Mouse (Mus musculus): ENCODE results near the gene Myo10. TPM values are rescaled to one million over a fixed set of nuclear protein-coding genes. Genes with fewer than 3 reads are reported as not detected.
A peak's percentile ranks its signal among the peaks of the same experiment; 100 is the strongest.

Myo10 gene
- polyA plus RNA-seq, 1 experiment from 2014 or later = 28.8 TPM

- H3K9me3 ChIP-seq (replicated peaks; ENCODE audit: control insufficient read depth, low read length, poor library complexity, severe bottlenecking) = no peaks in the 10 kb centered on the region
- H3K36me3 ChIP-seq (ENCODE audit: control insufficient read depth, insufficient read depth, low read length) = no peaks in the 10 kb centered on the region
- 91% methylated on average over 4 of the region's 4 CpGs for WGBS
- no peak for ATAC-seq
- no peak overlapping the region for H3K4me3 ChIP-seq (ENCODE audit: low read depth, low read length)
- no peak overlapping the region for H3K4me2 ChIP-seq (ENCODE audit: low read length)
- no peaks in the 10 kb centered on the region for H3K27me3 ChIP-seq (ENCODE audit: control insufficient read depth, insufficient read depth, low read depth, low read length)
- H3K4me1 ChIP-seq (ENCODE audit: control insufficient read depth, insufficient read depth, low read length) = no peaks in the 10 kb centered on the region
- H3K9ac ChIP-seq (ENCODE audit: low read depth, low read length) = no peak overlapping the region
- H3K27ac ChIP-seq (ENCODE audit: low read length) = no peak overlapping the region
Observed at GRCm38 (mm10) chr15:25699032-25699557, 76.8 kb downstream of the Myo10 start.

DNA sequence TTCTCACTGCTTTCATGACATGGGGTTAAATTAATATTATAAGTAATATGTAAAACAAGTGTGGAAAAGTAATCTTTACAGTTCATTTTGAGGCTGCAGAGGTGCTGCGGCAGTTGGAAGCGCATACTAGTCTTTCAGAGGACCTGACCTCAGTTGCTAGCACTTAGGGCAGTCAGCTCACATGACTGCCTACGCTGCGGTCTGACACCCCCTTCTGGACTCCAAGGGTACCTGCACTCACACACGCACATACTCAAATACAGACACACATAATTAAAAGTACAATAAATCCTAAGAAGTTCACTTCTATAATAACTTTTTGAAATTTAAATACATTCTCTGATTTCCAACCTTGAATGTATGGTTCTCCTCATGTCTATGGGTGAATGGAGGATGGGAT, 80.3 kb downstream of the Myo10 start:
- Histone ChIP-seq H3K27ac (ENCODE audit: low read length) (no peak overlapping the region), H3K4me1 (ENCODE audit: control insufficient read depth, insufficient read depth, low read length) (no peaks in the 10 kb centered on the region), H3K27me3 (ENCODE audit: control insufficient read depth, insufficient read depth, low read depth, low read length) (no peaks in the 10 kb centered on the region), H3K9me3 (replicated peaks; ENCODE audit: control insufficient read depth, low read length, poor library complexity, severe bottlenecking) (no peaks in the 10 kb centered on the region), H3K4me2 (ENCODE audit: low read length) (no peak overlapping the region), H3K9ac (ENCODE audit: low read depth, low read length) (no peak overlapping the region), H3K4me3 (ENCODE audit: low read depth, low read length) (no peak overlapping the region), H3K36me3 (ENCODE audit: control insufficient read depth, insufficient read depth, low read length) (no peaks in the 10 kb centered on the region)
- no peak for ATAC-seq
- WGBS = 97% methylated on average over 5 of the region's 5 CpGs

GRCm38 (mm10) chr15:25704809-25705585, 82.7 kb downstream of the Myo10 start:
- no peaks in the 10 kb centered on the region for H3K36me3 ChIP-seq (ENCODE audit: control insufficient read depth, insufficient read depth, low read length)
- H3K4me3 ChIP-seq (ENCODE audit: low read depth, low read length) = no peak overlapping the region
- H3K27me3 ChIP-seq (ENCODE audit: control insufficient read depth, insufficient read depth, low read depth, low read length) = no peaks in the 10 kb centered on the region
- H3K27ac ChIP-seq (ENCODE audit: low read length) = no peak overlapping the region
- ATAC-seq = no peak
- WGBS = 83% methylated on average over 11 of the region's 11 CpGs
- H3K4me2 ChIP-seq (ENCODE audit: low read length) = no peak overlapping the region
- no peaks in the 10 kb centered on the region for H3K9me3 ChIP-seq (replicated peaks; ENCODE audit: control insufficient read depth, low read length, poor library complexity, severe bottlenecking)
- no peak overlapping the region for H3K9ac ChIP-seq (ENCODE audit: low read depth, low read length)
- H3K4me1 ChIP-seq (ENCODE audit: control insufficient read depth, insufficient read depth, low read length) = no peaks in the 10 kb centered on the region

DNA sequence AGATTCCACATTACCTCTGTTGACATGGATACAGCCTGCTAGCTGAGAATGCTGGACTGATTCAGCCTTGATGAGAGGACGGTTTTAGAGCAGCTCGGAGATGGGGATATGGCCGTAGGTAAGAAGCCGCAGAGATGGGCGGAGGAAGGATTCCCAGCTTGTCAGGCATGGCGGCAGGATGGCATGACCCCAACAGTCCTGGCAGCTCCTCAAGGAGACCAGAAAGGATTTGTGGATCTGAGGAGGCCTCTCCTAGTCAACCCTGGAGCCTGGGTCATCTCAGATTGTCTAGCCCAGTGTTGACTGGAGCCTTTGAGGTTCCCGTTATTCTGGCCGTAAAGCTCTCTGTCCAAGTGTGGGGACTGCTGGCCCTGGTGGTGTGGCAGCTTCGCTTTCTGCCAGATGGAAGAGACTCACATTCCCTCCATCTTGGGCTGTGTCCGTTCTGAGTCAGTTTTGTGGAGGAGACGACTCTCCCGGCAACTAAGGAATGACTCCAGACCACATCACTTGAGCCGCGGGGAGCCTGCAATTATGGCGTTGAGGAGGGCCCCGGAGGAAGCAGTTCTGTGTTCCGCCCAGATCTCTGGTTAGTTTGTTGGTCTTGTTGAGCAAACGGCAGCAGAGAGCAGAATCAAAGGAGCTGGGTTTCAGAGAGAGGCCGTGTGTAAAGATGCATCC, 84.7 kb downstream of the Myo10 start:
- H3K4me1 ChIP-seq (ENCODE audit: control insufficient read depth, insufficient read depth, low read length) = no peaks in the 10 kb centered on the region
- H3K9me3 ChIP-seq (replicated peaks; ENCODE audit: control insufficient read depth, low read length, poor library complexity, severe bottlenecking) = no peaks in the 10 kb centered on the region
- no peak overlapping the region for H3K4me2 ChIP-seq (ENCODE audit: low read length)
- ATAC-seq = no peak
- H3K27me3 ChIP-seq (ENCODE audit: control insufficient read depth, insufficient read depth, low read depth, low read length) = no peaks in the 10 kb centered on the region
- no peaks in the 10 kb centered on the region for H3K36me3 ChIP-seq (ENCODE audit: control insufficient read depth, insufficient read depth, low read length)
- 87% methylated on average over 19 of the region's 19 CpGs for WGBS
- no peak overlapping the region for H3K9ac ChIP-seq (ENCODE audit: low read depth, low read length)
- no peak overlapping the region for H3K4me3 ChIP-seq (ENCODE audit: low read depth, low read length)
- H3K27ac ChIP-seq (ENCODE audit: low read length) = no peak overlapping the region

GRCm38 (mm10) chr15:25707891-25708290, 85.6 kb downstream of the Myo10 start:
- Histone ChIP-seq H3K9me3 (replicated peaks; ENCODE audit: control insufficient read depth, low read length, poor library complexity, severe bottlenecking) (no peaks in the 10 kb centered on the region), H3K27ac (ENCODE audit: low read length) (no peak overlapping the region), H3K4me1 (ENCODE audit: control insufficient read depth, insufficient read depth, low read length) (no peaks in the 10 kb centered on the region), H3K36me3 (ENCODE audit: control insufficient read depth, insufficient read depth, low read length) (no peaks in the 10 kb centered on the region), H3K4me3 (ENCODE audit: low read depth, low read length) (no peak overlapping the region), H3K9ac (ENCODE audit: low read depth, low read length) (no peak overlapping the region), H3K27me3 (ENCODE audit: control insufficient read depth, insufficient read depth, low read depth, low read length) (no peaks in the 10 kb centered on the region), H3K4me2 (ENCODE audit: low read length) (no peak overlapping the region)
- ATAC-seq = no peak
- WGBS = 91% methylated on average over 1 of the region's 1 CpGs

- no peak overlapping the region for H3K27ac ChIP-seq (ENCODE audit: low read length)
- H3K9ac ChIP-seq (ENCODE audit: low read depth, low read length) = no peak overlapping the region
- no peak overlapping the region for H3K4me2 ChIP-seq (ENCODE audit: low read length)
- 90% methylated on average over 10 of the region's 10 CpGs for WGBS
- H3K36me3 ChIP-seq (ENCODE audit: control insufficient read depth, insufficient read depth, low read length) = no peaks in the 10 kb centered on the region
- ATAC-seq = no peak
- H3K4me3 ChIP-seq (ENCODE audit: low read depth, low read length) = no peak overlapping the region
- H3K27me3 ChIP-seq (ENCODE audit: control insufficient read depth, insufficient read depth, low read depth, low read length) = no peaks in the 10 kb centered on the region
- H3K4me1 ChIP-seq (ENCODE audit: control insufficient read depth, insufficient read depth, low read length) = peaks cover 8% of the 10 kb centered on the region; the same call in 1 of the 2 replicates
- H3K9me3 ChIP-seq (replicated peaks; ENCODE audit: control insufficient read depth, low read length, poor library complexity, severe bottlenecking) = no peaks in the 10 kb centered on the region
Observed at GRCm38 (mm10) chr15:25710876-25711275, 88.6 kb downstream of the Myo10 start.

GRCm38 (mm10) chr15:25712877-25713276, 90.6 kb downstream of the Myo10 start:
- H3K27me3 ChIP-seq (ENCODE audit: control insufficient read depth, insufficient read depth, low read depth, low read length) = no peaks in the 10 kb centered on the region
- no peaks in the 10 kb centered on the region for H3K36me3 ChIP-seq (ENCODE audit: control insufficient read depth, insufficient read depth, low read length)
- H3K4me3 ChIP-seq (ENCODE audit: low read depth, low read length) = no peak overlapping the region
- WGBS = 49% methylated on average over 4 of the region's 4 CpGs
- no peaks in the 10 kb centered on the region for H3K9me3 ChIP-seq (replicated peaks; ENCODE audit: control insufficient read depth, low read length, poor library complexity, severe bottlenecking)
- H3K9ac ChIP-seq (ENCODE audit: low read depth, low read length) = no peak overlapping the region
- peaks cover 8% of the 10 kb centered on the region; the same call in 1 of the 2 replicates for H3K4me1 ChIP-seq (ENCODE audit: control insufficient read depth, insufficient read depth, low read length)
- no peak overlapping the region for H3K27ac ChIP-seq (ENCODE audit: low read length)
- H3K4me2 ChIP-seq (ENCODE audit: low read length) = no peak overlapping the region
- ATAC-seq = no peak

- no peaks in the 10 kb centered on the region for H3K9me3 ChIP-seq (replicated peaks; ENCODE audit: control insufficient read depth, low read length, poor library complexity, severe bottlenecking)
- H3K27ac ChIP-seq (ENCODE audit: low read length) = peak overlapping the region; percentile 63
- H3K4me2 ChIP-seq (ENCODE audit: low read length) = peak overlapping the region; percentile 65
- H3K4me3 ChIP-seq (ENCODE audit: low read depth, low read length) = peak overlapping the region; percentile 38
- H3K9ac ChIP-seq (ENCODE audit: low read depth, low read length) = peak overlapping the region; percentile 59
- H3K4me1 ChIP-seq (ENCODE audit: control insufficient read depth, insufficient read depth, low read length) = peaks cover 8% of the 10 kb centered on the region; the same call in 1 of the 2 replicates
- H3K36me3 ChIP-seq (ENCODE audit: control insufficient read depth, insufficient read depth, low read length) = no peaks in the 10 kb centered on the region
- ATAC-seq = peak; percentile 84
- H3K27me3 ChIP-seq (ENCODE audit: control insufficient read depth, insufficient read depth, low read depth, low read length) = no peaks in the 10 kb centered on the region
- 45% methylated on average over 38 of the region's 38 CpGs for WGBS
Observed at GRCm38 (mm10) chr15:25713587-25714361, 91.4 kb downstream of the Myo10 start.

Data from midbrain, embryonic 16.5 days (tissue).